Mouse (Mus musculus): ENCODE results near the gene Doc2a. TPM values are rescaled to one million over a fixed set of nuclear protein-coding genes. Genes with fewer than 3 reads are reported as not detected.

The Doc2a gene
- polyA plus RNA-seq, 1 experiment = not detected

- H3K4me3 ChIP-seq (ENCODE audit: insufficient read depth, low read depth, low read length) = no peak overlapping the region
- TF ChIP-seq CTCF (IDR thresholded peaks at IDR 0.05; ENCODE audit: insufficient read depth, low read depth, low read length) (no peak), POLR2A (IDR thresholded peaks at IDR 0.05; ENCODE audit: insufficient read depth, low read depth, low read length) (no peak)
- 58% methylated on average over 9 of the region's 9 CpGs for WGBS
- peaks cover 15% of the 10 kb centered on the region for H3K4me1 ChIP-seq (ENCODE audit: control insufficient read depth, insufficient read depth, low read length)
- peak overlapping the region; percentile 6 for H3K27ac ChIP-seq (ENCODE audit: insufficient read depth, low read depth, low read length)
Observed at GRCm38 (mm10) chr7:126843276-126843675, 3.9 kb upstream of the Doc2a start.

- TF ChIP-seq POLR2A (IDR thresholded peaks at IDR 0.05; ENCODE audit: insufficient read depth, low read depth, low read length) (no peak), CTCF (IDR thresholded peaks at IDR 0.05; ENCODE audit: insufficient read depth, low read depth, low read length) (no peak)
- Histone ChIP-seq H3K4me1 (ENCODE audit: control insufficient read depth, insufficient read depth, low read length) (peaks cover 24% of the 10 kb centered on the region), H3K4me3 (ENCODE audit: insufficient read depth, low read depth, low read length) (no peak overlapping the region), H3K27ac (ENCODE audit: insufficient read depth, low read depth, low read length) (no peak overlapping the region)
- WGBS = 42% methylated on average over 2 of the region's 2 CpGs
Observed at GRCm38 (mm10) chr7:126845516-126845915, 1.7 kb upstream of the Doc2a start.

- 2% methylated on average over 73 of the region's 74 CpGs for WGBS
- peak overlapping the region; percentile 31; the same call in 1 of the 2 replicates for H3K27ac ChIP-seq (ENCODE audit: insufficient read depth, low read depth, low read length)
- TF ChIP-seq CTCF (IDR thresholded peaks at IDR 0.05; ENCODE audit: insufficient read depth, low read depth, low read length) = no peak
- no peak for TF ChIP-seq POLR2A (IDR thresholded peaks at IDR 0.05; ENCODE audit: insufficient read depth, low read depth, low read length)
- peaks cover 24% of the 10 kb centered on the region for H3K4me1 ChIP-seq (ENCODE audit: control insufficient read depth, insufficient read depth, low read length)
- H3K4me3 ChIP-seq (ENCODE audit: insufficient read depth, low read depth, low read length) = peak overlapping the region; percentile 68
Observed at GRCm38 (mm10) chr7:126847421-126848398, 494 bp downstream of the Doc2a start.

GRCm38 (mm10) chr7:126848794-126849193, 1.6 kb downstream of the Doc2a start:
- Histone ChIP-seq H3K4me1 (ENCODE audit: control insufficient read depth, insufficient read depth, low read length) (peaks cover 22% of the 10 kb centered on the region), H3K27ac (ENCODE audit: insufficient read depth, low read depth, low read length) (peak overlapping the region; percentile 31; the same call in 1 of the 2 replicates), H3K4me3 (ENCODE audit: insufficient read depth, low read depth, low read length) (peak overlapping the region; percentile 68)
- 15% methylated on average over 10 of the region's 10 CpGs for WGBS
- TF ChIP-seq POLR2A (IDR thresholded peaks at IDR 0.05; ENCODE audit: insufficient read depth, low read depth, low read length) = no peak
- no peak for TF ChIP-seq CTCF (IDR thresholded peaks at IDR 0.05; ENCODE audit: insufficient read depth, low read depth, low read length)

GRCm38 (mm10) chr7:126850161-126850560, 2.9 kb downstream of the Doc2a start:
- no peak for TF ChIP-seq POLR2A (IDR thresholded peaks at IDR 0.05; ENCODE audit: insufficient read depth, low read depth, low read length)
- TF ChIP-seq CTCF (IDR thresholded peaks at IDR 0.05; ENCODE audit: insufficient read depth, low read depth, low read length) = no peak
- peaks cover 22% of the 10 kb centered on the region for H3K4me1 ChIP-seq (ENCODE audit: control insufficient read depth, insufficient read depth, low read length)
- no peak overlapping the region for H3K27ac ChIP-seq (ENCODE audit: insufficient read depth, low read depth, low read length)
- H3K4me3 ChIP-seq (ENCODE audit: insufficient read depth, low read depth, low read length) = no peak overlapping the region
- 94% methylated on average over 6 of the region's 6 CpGs for WGBS

GRCm38 (mm10) chr7:126851192-126851591, 4.0 kb downstream of the Doc2a start:
- H3K4me1 ChIP-seq (ENCODE audit: control insufficient read depth, insufficient read depth, low read length) = peaks cover 22% of the 10 kb centered on the region
- WGBS = 66% methylated on average over 12 of the region's 12 CpGs
- no peak overlapping the region for H3K27ac ChIP-seq (ENCODE audit: insufficient read depth, low read depth, low read length)
- H3K4me3 ChIP-seq (ENCODE audit: insufficient read depth, low read depth, low read length) = no peak overlapping the region
- TF ChIP-seq CTCF (IDR thresholded peaks at IDR 0.05; ENCODE audit: insufficient read depth, low read depth, low read length) (no peak), POLR2A (IDR thresholded peaks at IDR 0.05; ENCODE audit: insufficient read depth, low read depth, low read length) (no peak)

GRCm38 (mm10) chr7:126853454-126853853, 6.2 kb downstream of the Doc2a start:
- Histone ChIP-seq H3K4me3 (ENCODE audit: insufficient read depth, low read depth, low read length) (no peak overlapping the region), H3K4me1 (ENCODE audit: control insufficient read depth, insufficient read depth, low read length) (peaks cover 11% of the 10 kb centered on the region), H3K27ac (ENCODE audit: insufficient read depth, low read depth, low read length) (no peak overlapping the region)
- WGBS = 87% methylated on average over 5 of the region's 5 CpGs
- TF ChIP-seq POLR2A (IDR thresholded peaks at IDR 0.05; ENCODE audit: insufficient read depth, low read depth, low read length) = no peak
- TF ChIP-seq CTCF (IDR thresholded peaks at IDR 0.05; ENCODE audit: insufficient read depth, low read depth, low read length) = no peak

GRCm38 (mm10) chr7:126855641-126856040, 8.4 kb downstream of the Doc2a start:
- WGBS = 69% methylated on average over 3 of the region's 3 CpGs
- H3K4me3 ChIP-seq (ENCODE audit: insufficient read depth, low read depth, low read length) = no peak overlapping the region
- H3K4me1 ChIP-seq (ENCODE audit: control insufficient read depth, insufficient read depth, low read length) = peaks cover 3% of the 10 kb centered on the region; the same call in 1 of the 2 replicates
- TF ChIP-seq CTCF (IDR thresholded peaks at IDR 0.05; ENCODE audit: insufficient read depth, low read depth, low read length) (no peak), POLR2A (IDR thresholded peaks at IDR 0.05; ENCODE audit: insufficient read depth, low read depth, low read length) (no peak)
- no peak overlapping the region for H3K27ac ChIP-seq (ENCODE audit: insufficient read depth, low read depth, low read length)

- Histone ChIP-seq H3K4me3 (ENCODE audit: insufficient read depth, low read depth, low read length) (no peak overlapping the region), H3K4me1 (ENCODE audit: control insufficient read depth, insufficient read depth, low read length) (peaks cover 7% of the 10 kb centered on the region; the same call in 1 of the 2 replicates), H3K27ac (ENCODE audit: insufficient read depth, low read depth, low read length) (no peak overlapping the region)
- WGBS = 72% methylated on average over 9 of the region's 9 CpGs
- no peak for TF ChIP-seq CTCF (IDR thresholded peaks at IDR 0.05; ENCODE audit: insufficient read depth, low read depth, low read length)
Observed at GRCm38 (mm10) chr7:126856741-126857420, 9.7 kb downstream of the Doc2a start.
